Mouse (Mus musculus): Measurements from ENCODE around the gene Hoxb7. TPM values are rescaled to one million over a fixed set of nuclear protein-coding genes. Genes with fewer than 3 reads are reported as not detected.

The Hoxb7 gene
- polyA plus RNA-seq, 2 experiments, result 0.02 to 0.19 TPM

GRCm38 (mm10) chr11:96319910-96320309 lies 33.5 kb downstream of the Hoxb7 start:
- H3K4me3 ChIP-seq (ENCODE audit: insufficient read depth in 1 of 2, low read depth in 2 of 2, low read length in 2 of 2), result peak overlapping the region; percentile 6 to 45
- H3K9me3 ChIP-seq (ENCODE audit: control insufficient read depth, low read length), result no peaks in the 10 kb centered on the region
- under 1% methylated on average over 29 of the region's 29 CpGs for WGBS (ENCODE audit: insufficient replicate concordance)
- peak overlapping the region; percentile 41; the same call in 1 of the 2 replicates for H3K4me2 ChIP-seq (ENCODE audit: low read depth)
- H3K9ac ChIP-seq (replicated peaks), result no peak overlapping the region
- TF ChIP-seq CTCF (IDR thresholded peaks at IDR 0.05; ENCODE audit: low read depth) (no peak), EP300 (IDR thresholded peaks at IDR 0.05; ENCODE audit: low read depth) (no peak)
- no peaks in the 10 kb centered on the region for H3K4me1 ChIP-seq (replicated peaks; ENCODE audit: control insufficient read depth in 2 of 2, insufficient read depth in 2 of 2, low read length in 1 of 2)
- DNase-seq (ENCODE audit: low read depth in 3 of 3, low spot score in 3 of 3), result no peak
- no peak overlapping the region for H3K27ac ChIP-seq
- H3K27me3 ChIP-seq (ENCODE audit: control insufficient read depth, insufficient read depth, low read length), result peaks cover 76% of the 10 kb centered on the region
- ATAC-seq (ENCODE audit: insufficient read depth), result no peak
- no peaks in the 10 kb centered on the region for H3K36me3 ChIP-seq (replicated peaks; ENCODE audit: control insufficient read depth, insufficient read depth, low read depth)

- DNase-seq (ENCODE audit: low read depth in 3 of 3, low spot score in 3 of 3) (no peak), ATAC-seq (ENCODE audit: insufficient read depth) (no peak)
- no peaks in the 10 kb centered on the region for H3K4me1 ChIP-seq (replicated peaks; ENCODE audit: control insufficient read depth in 2 of 2, insufficient read depth in 2 of 2, low read length in 1 of 2)
- H3K36me3 ChIP-seq (replicated peaks; ENCODE audit: control insufficient read depth, insufficient read depth, low read depth), result no peaks in the 10 kb centered on the region
- no peaks in the 10 kb centered on the region for H3K9me3 ChIP-seq (ENCODE audit: control insufficient read depth, low read length)
- 43% methylated on average over 17 of the region's 17 CpGs for WGBS (ENCODE audit: insufficient replicate concordance)
- no peak overlapping the region for H3K4me3 ChIP-seq (ENCODE audit: insufficient read depth in 1 of 2, low read depth in 2 of 2, low read length in 2 of 2)
- H3K27me3 ChIP-seq (ENCODE audit: control insufficient read depth, insufficient read depth, low read length), result peaks cover 76% of the 10 kb centered on the region
- H3K9ac ChIP-seq (replicated peaks), result no peak overlapping the region
- no peak overlapping the region for H3K27ac ChIP-seq
- TF ChIP-seq CTCF (IDR thresholded peaks at IDR 0.05; ENCODE audit: low read depth), result no peak
- no peak overlapping the region for H3K4me2 ChIP-seq (ENCODE audit: low read depth)
Observed at GRCm38 (mm10) chr11:96320688-96321087, 34.3 kb downstream of the Hoxb7 start.

GRCm38 (mm10) chr11:96321846-96322245 lies 35.4 kb downstream of the Hoxb7 start:
- 41% methylated on average over 5 of the region's 5 CpGs for WGBS (ENCODE audit: insufficient replicate concordance)
- no peak for ATAC-seq (ENCODE audit: insufficient read depth)
- Histone ChIP-seq H3K36me3 (replicated peaks; ENCODE audit: control insufficient read depth, insufficient read depth, low read depth) (no peaks in the 10 kb centered on the region), H3K27me3 (ENCODE audit: control insufficient read depth, insufficient read depth, low read length) (peaks cover 76% of the 10 kb centered on the region), H3K4me1 (replicated peaks; ENCODE audit: control insufficient read depth in 2 of 2, insufficient read depth in 2 of 2, low read length in 1 of 2) (no peaks in the 10 kb centered on the region), H3K4me2 (ENCODE audit: low read depth) (no peak overlapping the region), H3K27ac (no peak overlapping the region), H3K9me3 (ENCODE audit: control insufficient read depth, low read length) (no peaks in the 10 kb centered on the region), H3K9ac (replicated peaks) (no peak overlapping the region), H3K4me3 (ENCODE audit: insufficient read depth in 1 of 2, low read depth in 2 of 2, low read length in 2 of 2) (no peak overlapping the region)
- no peak for DNase-seq (ENCODE audit: low read depth in 3 of 3, low spot score in 3 of 3)
- TF ChIP-seq EP300 (IDR thresholded peaks at IDR 0.05; ENCODE audit: low read depth) (no peak), CTCF (IDR thresholded peaks at IDR 0.05; ENCODE audit: low read depth) (no peak)

GRCm38 (mm10) chr11:96322738-96323137 lies 36.3 kb downstream of the Hoxb7 start:
- H3K27me3 ChIP-seq (ENCODE audit: control insufficient read depth, insufficient read depth, low read length), result peaks cover 74% of the 10 kb centered on the region
- H3K9me3 ChIP-seq (ENCODE audit: control insufficient read depth, low read length), result no peaks in the 10 kb centered on the region
- 31% methylated on average over 6 of the region's 6 CpGs for WGBS (ENCODE audit: insufficient replicate concordance)
- no peak overlapping the region for H3K9ac ChIP-seq (replicated peaks)
- no peaks in the 10 kb centered on the region for H3K4me1 ChIP-seq (replicated peaks; ENCODE audit: control insufficient read depth in 2 of 2, insufficient read depth in 2 of 2, low read length in 1 of 2)
- no peak overlapping the region for H3K4me3 ChIP-seq (ENCODE audit: insufficient read depth in 1 of 2, low read depth in 2 of 2, low read length in 2 of 2)
- H3K4me2 ChIP-seq (ENCODE audit: low read depth), result no peak overlapping the region
- no peak overlapping the region for H3K27ac ChIP-seq
- DNase-seq (ENCODE audit: low read depth in 3 of 3, low spot score in 3 of 3) (no peak), ATAC-seq (ENCODE audit: insufficient read depth) (no peak)
- TF ChIP-seq EP300 (IDR thresholded peaks at IDR 0.05; ENCODE audit: low read depth), result no peak
- TF ChIP-seq CTCF (IDR thresholded peaks at IDR 0.05; ENCODE audit: low read depth), result no peak
- no peaks in the 10 kb centered on the region for H3K36me3 ChIP-seq (replicated peaks; ENCODE audit: control insufficient read depth, insufficient read depth, low read depth)

GRCm38 (mm10) chr11:96323154-96323553 lies 36.7 kb downstream of the Hoxb7 start, which contains the start of gene Hoxb3:
Hoxb3 (plus strand) TSS chr11:96323326.
- Histone ChIP-seq H3K9ac (replicated peaks) (no peak within 1 kb of the TSS), H3K4me2 (ENCODE audit: low read depth) (no peak within 1 kb of the TSS), H3K4me1 (replicated peaks; ENCODE audit: control insufficient read depth in 2 of 2, insufficient read depth in 2 of 2, low read length in 1 of 2) (no peaks in the 10 kb centered on the region), H3K4me3 (ENCODE audit: insufficient read depth in 1 of 2, low read depth in 2 of 2, low read length in 2 of 2) (no peak within 1 kb of the TSS), H3K36me3 (replicated peaks; ENCODE audit: control insufficient read depth, insufficient read depth, low read depth) (no peaks in the 10 kb centered on the region), H3K27me3 (ENCODE audit: control insufficient read depth, insufficient read depth, low read length) (peaks cover 72% of the 10 kb centered on the region), H3K9me3 (ENCODE audit: control insufficient read depth, low read length) (no peaks in the 10 kb centered on the region), H3K27ac (no peak within 1 kb of the TSS)
- ATAC-seq (ENCODE audit: insufficient read depth) (no peak), DNase-seq (ENCODE audit: low read depth in 3 of 3, low spot score in 3 of 3) (no peak)
- WGBS (ENCODE audit: insufficient replicate concordance), result 55% methylated on average over 10 of the region's 10 CpGs
- TF ChIP-seq CTCF (IDR thresholded peaks at IDR 0.05; ENCODE audit: low read depth) (no peak), EP300 (IDR thresholded peaks at IDR 0.05; ENCODE audit: low read depth) (no peak)

All from liver, embryonic 14.5 days (tissue).